19 mouse cellular contexts compared by ENCODE assay signal in genomic region chr7:16197166-16197565, GRCm38 (mm10). TPM values are rescaled to one million over a fixed set of nuclear protein-coding genes. Genes with fewer than 3 reads are reported as not detected.
DNase-seq lines count a peak whose midpoint lies in the region; ATAC-seq lines count a peak whose summit lies in the region.
"Had no signal": no experiment of that assay in that cellular context is flagged by ENCODE, and none has a peak within 500 bp of the region (broad histone marks: within the 10 kb centered on the region; RNA-seq: fewer than 3 reads in every experiment).

No protein-coding gene starts in this region.

- no peaks in the 10 kb centered on the region for H3K27me3 ChIP-seq in heart, embryonic 15.5 days
- H3K27me3 ChIP-seq in megakaryocyte, embryonic 14.5 days (replicated peaks): no peaks in the 10 kb centered on the region
- H3K27me3 ChIP-seq: limb, embryonic 13.5 days; midbrain, embryonic 12.5 days; stomach, embryonic 15.5 days had no signal

- WGBS in heart, embryonic 15.5 days: 71% methylated on average over 5 of the region's 5 CpGs

- DNase-seq in heart, postnatal 14 days: no peak
- DNase-seq in T-cell, adult 2 months (ENCODE audit: low spot score): peak; percentile 29
- peak; percentile 83 for DNase-seq in thymus, postnatal 14 days
- DNase-seq in ovary, postnatal 10 days (ENCODE audit: low spot score): no peak
- DNase-seq in gastrocnemius, postnatal 4 days (ENCODE audit: low spot score in 2 of 2): no peak
- DNase-seq: adrenal gland, adult 2 months; cerebellum, adult 18-20 months; kidney, adult 9 months; lung, postnatal 36 days had no signal

- no peak overlapping the region for H3K9ac ChIP-seq in heart, embryonic 15.5 days
- H3K9ac ChIP-seq: limb, embryonic 13.5 days; midbrain, embryonic 12.5 days; stomach, embryonic 15.5 days had no signal

- no peaks in the 10 kb centered on the region for H3K9me3 ChIP-seq in heart, embryonic 15.5 days (replicated peaks)
- H3K9me3 ChIP-seq in megakaryocyte, embryonic 14.5 days: no peaks in the 10 kb centered on the region
- H3K9me3 ChIP-seq: embryonic facial prominence, embryonic 10.5 days; hindbrain, embryonic 10.5 days; limb, embryonic 13.5 days; midbrain, embryonic 12.5 days; stomach, embryonic 15.5 days had no signal

- H3K36me3 ChIP-seq in heart, embryonic 15.5 days: peaks cover 41% of the 10 kb centered on the region
- H3K36me3 ChIP-seq in megakaryocyte, embryonic 14.5 days (replicated peaks; ENCODE audit: low read length): peaks cover 57% of the 10 kb centered on the region

- ATAC-seq in heart, embryonic 15.5 days (replicated peaks; ENCODE audit: insufficient number of reproducible peaks, insufficient read depth, low FRiP score, low read depth): no peak; the same call in 1 of the 2 replicates
- no peak for ATAC-seq in megakaryocyte, adult 5-6 weeks (ENCODE audit: poor library complexity, severe bottlenecking)

- H3K4me1 ChIP-seq in heart, embryonic 15.5 days (replicated peaks): no peaks in the 10 kb centered on the region
- H3K4me1 ChIP-seq in megakaryocyte, embryonic 14.5 days: peaks cover 53% of the 10 kb centered on the region
- H3K4me1 ChIP-seq: embryonic facial prominence, embryonic 10.5 days; hindbrain, embryonic 10.5 days; limb, embryonic 13.5 days; midbrain, embryonic 12.5 days; stomach, embryonic 15.5 days had no signal

- intact Hi-C loops in heart, postnatal 14 days (cut with DNase I): no loop called here

- no peak overlapping the region for H3K4me3 ChIP-seq in heart, embryonic 15.5 days
- H3K4me3 ChIP-seq in megakaryocyte, embryonic 14.5 days (replicated peaks): peak overlapping the region; percentile 18
- H3K4me3 ChIP-seq: embryonic facial prominence, embryonic 10.5 days; hindbrain, embryonic 10.5 days; limb, embryonic 13.5 days; midbrain, embryonic 12.5 days; myocyte; stomach, embryonic 15.5 days had no signal

- H3K4me2 ChIP-seq in heart, embryonic 15.5 days: no peak overlapping the region
- H3K4me2 ChIP-seq: limb, embryonic 13.5 days; midbrain, embryonic 12.5 days; stomach, embryonic 15.5 days had no signal

- H3K27ac ChIP-seq in heart, embryonic 15.5 days: peak overlapping the region; percentile 31; the same call in 1 of the 2 replicates
- H3K27ac ChIP-seq: embryonic facial prominence, embryonic 10.5 days; hindbrain, embryonic 10.5 days; limb, embryonic 13.5 days; midbrain, embryonic 12.5 days; stomach, embryonic 15.5 days had no signal

RNA-seq across cellular contexts. Expression of gene Meis3, which starts 22.3 kb away (rescaled TPM):
- 14.3 and 20.0 TPM in 2 replicates for polyA plus RNA-seq in heart, embryonic 15.5 days (2015; fragmentation: Nextera tagmentation; extraction: Ambion mirVana)
- 1 to 10 TPM; 3.8 to 5.4 TPM for total RNA-seq in heart, postnatal 14 days (2021)
- 1.4 TPM in 1 of 2 replicates, not detected in the other for polyA plus RNA-seq in megakaryocyte, embryonic 14.5 days (2012; ENCODE audit: insufficient read depth, low replicate concordance)
- total RNA-seq in megakaryocyte, adult 5-6 weeks (2015): 0.89 and 1.9 TPM in 2 replicates
- not detected in 2 replicates for total RNA-seq in megakaryocyte, adult 5-6 weeks (2017)
- 10 to 100 TPM in 1 of 2 experiments, 1 to 10 TPM in 1; 9.5 to 11.7 TPM for total RNA-seq in gastrocnemius, postnatal 4 days (2021)

RNA-seq across cellular contexts. Expression of gene Dhx34, which starts 24.7 kb away (rescaled TPM):
- 7.6 and 12.4 TPM in 2 replicates for polyA plus RNA-seq in heart, embryonic 15.5 days (2015; fragmentation: Nextera tagmentation; extraction: Ambion mirVana)
- total RNA-seq in heart, postnatal 14 days (2021): 10 to 100 TPM in 1 of 2 experiments, 1 to 10 TPM in 1; 8.7 to 11.1 TPM
- 29.7 and 75.4 TPM in 2 replicates for polyA plus RNA-seq in megakaryocyte, embryonic 14.5 days (2012; ENCODE audit: insufficient read depth, low replicate concordance)
- total RNA-seq in megakaryocyte, adult 5-6 weeks (2015): 8.5 and 9.5 TPM in 2 replicates
- 7.5 and 8.3 TPM in 2 replicates for total RNA-seq in megakaryocyte, adult 5-6 weeks (2017)
- total RNA-seq in gastrocnemius, postnatal 4 days (2021): 10 to 100 TPM in 1 of 2 experiments, 1 to 10 TPM in 1; 9.3 to 10.5 TPM

RNA-seq across cellular contexts. Expression of gene C5ar2, which starts 46.8 kb away (rescaled TPM):
- 0.76 and 1.1 TPM in 2 replicates for polyA plus RNA-seq in heart, embryonic 15.5 days (2015; fragmentation: Nextera tagmentation; extraction: Ambion mirVana)
- total RNA-seq in heart, postnatal 14 days (2021): 1 to 10 TPM in 1 of 2 experiments, under 1 TPM in 1; 0.93 to 1.1 TPM
- polyA plus RNA-seq in megakaryocyte, embryonic 14.5 days (2012; ENCODE audit: insufficient read depth, low replicate concordance): 0.04 TPM in 1 of 2 replicates, not detected in the other
- total RNA-seq in megakaryocyte, adult 5-6 weeks (2015): 5.7 and 7.4 TPM in 2 replicates
- total RNA-seq in megakaryocyte, adult 5-6 weeks (2017): 6.9 and 10.7 TPM in 2 replicates
- under 1 TPM; 0.08 to 0.17 TPM for total RNA-seq in gastrocnemius, postnatal 4 days (2021)
- polyA plus RNA-seq: C2C12; hindbrain, embryonic 10.5 days; myocyte had no signal

Comparison
In these comparisons a context has a peak if more than half of its experiments do, and no peak if none do; other contexts are left out.
1. DNase-seq: peak in T-cell, adult 2 months (single experiment) and thymus, postnatal 14 days (single experiment); none in heart, postnatal 14 days (0 of 2), ovary, postnatal 10 days (single experiment) and gastrocnemius, postnatal 4 days (0 of 2).